Mouse (Mus musculus) urinary bladder, postnatal 4 days (tissue): ENCODE measurements around the gene Tnfaip3.

Experiments used
- DNase-seq, 2 experiments: peaks; one replicate each; pipeline ENCODE4 v3.0.0; 2021 to 2022; ENCODE audit warnings: low spot score in 2 of 2

Gene Tnfaip3

DNA sequence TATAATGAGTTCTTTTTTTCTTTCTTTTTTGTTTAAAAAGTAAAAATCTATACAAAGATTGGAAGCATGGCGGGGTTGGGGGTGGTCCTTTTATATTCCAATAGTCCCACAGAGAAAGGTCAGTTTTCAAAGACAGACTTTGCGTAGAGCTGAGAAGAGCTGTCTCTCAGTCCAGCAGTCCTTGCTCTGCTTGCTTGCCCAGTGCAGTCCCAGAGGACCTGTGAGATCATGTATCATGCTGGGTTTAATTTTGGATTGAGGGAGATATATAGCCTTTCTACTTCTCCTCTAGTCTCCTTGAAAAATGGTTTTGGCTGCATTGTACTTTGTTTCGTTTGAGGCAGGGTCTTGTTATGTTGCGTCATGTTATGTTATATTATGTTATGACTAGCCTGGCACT is 49.9 kb downstream of the Tnfaip3 start:
- DNase-seq, result no peak

DNA sequence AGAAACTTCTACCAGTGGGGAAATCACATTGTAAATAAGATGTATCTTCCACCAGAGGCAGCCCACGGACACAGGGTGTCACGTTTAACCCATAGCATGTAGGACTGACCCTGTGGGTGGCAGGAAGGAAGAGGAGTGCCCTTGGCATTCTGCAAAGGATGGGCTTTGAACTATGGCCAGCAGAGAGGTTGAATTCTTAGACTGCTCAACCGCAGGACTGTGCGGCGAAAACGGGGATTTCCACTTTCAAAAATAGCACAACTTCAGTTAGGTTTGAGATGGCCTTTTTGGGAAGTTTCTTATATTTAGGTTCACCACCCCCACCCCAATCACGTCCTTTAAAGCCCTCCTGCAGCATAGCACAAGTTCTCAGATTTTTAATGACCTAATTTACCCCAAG is 50.6 kb downstream of the Tnfaip3 start:
- DNase-seq, result no peak

DNA sequence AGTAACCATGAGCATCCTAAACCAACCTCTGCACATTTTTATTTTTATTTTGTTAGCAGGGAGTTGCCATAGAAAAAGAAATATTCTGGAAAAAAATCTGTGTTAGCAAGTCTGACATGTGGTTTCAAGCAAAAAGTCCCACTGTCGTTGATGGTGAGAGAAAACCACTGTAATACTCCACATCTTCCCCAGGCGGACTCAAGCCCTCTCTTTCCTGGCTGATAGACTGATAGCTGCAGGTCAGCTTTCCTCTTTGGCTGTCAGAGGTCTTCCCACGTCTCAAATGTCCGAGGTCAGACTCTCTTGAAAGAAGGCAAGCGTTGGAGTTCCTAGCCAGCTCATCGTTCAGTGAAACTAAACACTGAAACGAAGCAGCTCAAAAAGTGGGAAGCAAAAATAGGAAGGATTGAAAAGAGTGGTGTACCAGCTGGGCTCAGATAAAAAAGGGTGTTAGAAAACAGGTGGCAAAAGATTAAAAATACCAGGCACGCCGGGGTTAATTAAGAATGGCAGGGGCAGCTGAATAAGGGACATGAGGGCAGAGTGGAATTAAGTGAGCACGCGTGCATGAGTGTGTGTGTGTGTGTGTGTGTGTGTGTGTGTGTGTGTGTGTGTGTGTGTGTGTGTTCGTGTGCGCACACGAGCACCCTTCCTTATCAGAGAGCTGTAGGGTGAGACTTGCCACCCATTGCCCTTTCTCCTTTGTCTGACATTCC is 55.5 kb downstream of the Tnfaip3 start:
- no peak for DNase-seq

DNA sequence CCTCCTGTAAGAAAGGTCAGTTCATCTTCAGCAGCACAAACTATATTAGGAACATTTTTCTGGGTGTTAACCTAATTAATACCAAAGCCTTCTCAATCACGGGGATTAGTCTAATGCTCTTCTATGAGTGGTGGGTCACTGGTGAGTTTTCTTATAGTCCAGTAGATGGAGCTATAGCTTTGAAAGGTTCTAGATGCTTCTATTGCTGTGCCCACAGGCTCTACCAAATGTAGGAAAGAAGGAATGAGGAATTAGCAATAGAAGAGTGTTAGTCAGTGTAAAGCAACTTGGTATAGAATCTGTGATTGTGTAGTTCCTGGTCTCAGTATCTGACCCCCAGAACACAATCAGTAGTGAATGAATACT is 61.8 kb downstream of the Tnfaip3 start:
- DNase-seq, result no peak

DNA sequence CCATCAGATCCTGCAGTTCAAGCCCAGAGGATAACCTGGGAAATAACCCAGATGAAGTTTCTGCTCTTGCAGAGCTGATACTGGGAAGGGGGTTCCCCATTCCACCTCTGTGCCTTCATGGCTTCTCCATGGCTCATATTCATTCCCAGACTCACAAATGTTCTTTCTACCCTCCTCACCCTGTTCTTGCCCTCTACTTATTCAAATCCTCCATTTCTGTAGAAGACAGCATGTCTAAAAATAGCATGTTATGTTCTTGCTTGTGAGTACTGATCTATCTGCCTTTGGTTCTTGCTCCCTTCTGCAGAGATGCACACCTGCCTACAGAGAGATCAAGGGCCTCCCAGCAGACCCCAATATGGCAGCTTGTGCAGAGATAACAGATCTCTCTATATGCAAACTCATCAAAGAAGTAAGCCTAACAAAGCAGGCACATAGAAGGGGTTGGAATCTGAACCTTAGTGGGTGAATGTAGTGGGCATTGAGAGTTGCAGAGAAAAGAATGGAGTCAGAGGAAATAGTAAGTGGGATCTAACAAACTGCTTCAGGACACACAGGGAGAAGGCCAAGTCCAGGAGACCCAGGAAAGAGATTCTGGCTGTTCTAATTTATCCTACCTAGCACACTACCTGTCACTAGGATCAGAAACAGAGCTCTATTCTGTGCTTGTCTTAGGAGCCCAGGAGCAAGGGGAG is 62.3 kb downstream of the Tnfaip3 start:
- no peak for DNase-seq
